Mouse (Mus musculus) spleen, postnatal 36 days (tissue): ENCODE results near the gene Mbnl2.

Experiments
- DNase-seq, 2 experiments: peaks; one replicate each; pipeline ENCODE4 v3.0.0; 2022; ENCODE audit warnings: low spot score in 2 of 2, mixed read lengths in 1 of 2

Gene Mbnl2

DNA sequence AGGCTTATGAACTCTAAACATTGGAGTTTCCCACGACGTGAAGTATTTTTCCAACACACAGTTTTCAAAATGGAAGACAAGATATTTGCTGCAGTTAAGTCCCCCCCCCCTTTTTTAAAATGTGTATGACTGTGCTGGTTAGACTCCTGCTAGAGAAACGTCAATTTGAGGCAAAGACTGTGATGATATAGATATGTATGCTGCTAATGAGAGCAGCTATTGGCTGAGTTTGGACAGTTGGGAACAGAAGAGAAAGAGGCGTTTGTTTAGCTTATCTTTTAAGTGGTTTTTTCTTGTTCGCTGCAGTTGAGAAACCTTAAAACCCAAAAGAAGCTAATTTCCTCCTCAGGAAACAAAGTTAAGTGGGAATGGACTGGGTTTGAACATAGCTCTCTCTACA is 106.7 kb downstream of the Mbnl2 start:
- no peak for DNase-seq

DNA sequence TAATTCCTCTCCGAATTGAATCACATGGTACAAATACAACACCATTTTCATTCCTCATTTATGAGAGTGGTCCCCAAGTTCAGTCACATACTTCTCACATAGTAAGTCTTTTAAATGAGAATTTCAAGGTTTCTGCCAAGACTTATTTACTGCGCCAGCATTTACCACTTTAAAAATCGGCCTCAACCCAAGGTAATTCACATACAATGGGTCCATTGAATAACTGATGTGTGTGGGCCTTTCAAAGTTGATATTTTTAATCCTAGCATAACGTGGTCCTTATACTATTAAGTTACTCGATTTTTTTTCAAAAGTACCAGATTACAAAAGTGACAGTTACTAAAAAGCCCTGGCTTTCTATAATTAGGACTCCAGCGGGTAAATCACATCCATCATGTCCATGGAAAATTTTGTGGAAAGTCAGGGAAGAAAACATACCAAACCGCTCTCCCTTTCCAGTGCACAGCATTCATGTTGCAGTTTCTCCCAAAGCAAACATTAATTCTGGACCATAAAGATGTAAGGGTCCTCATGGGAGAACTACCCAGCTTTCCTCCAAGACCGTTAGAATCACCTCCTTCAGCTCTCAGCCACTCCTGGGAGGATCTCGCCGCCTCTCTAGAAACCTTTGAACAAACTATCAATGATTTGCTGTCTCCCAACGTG is 107.8 kb downstream of the Mbnl2 start:
- no peak for DNase-seq

DNA sequence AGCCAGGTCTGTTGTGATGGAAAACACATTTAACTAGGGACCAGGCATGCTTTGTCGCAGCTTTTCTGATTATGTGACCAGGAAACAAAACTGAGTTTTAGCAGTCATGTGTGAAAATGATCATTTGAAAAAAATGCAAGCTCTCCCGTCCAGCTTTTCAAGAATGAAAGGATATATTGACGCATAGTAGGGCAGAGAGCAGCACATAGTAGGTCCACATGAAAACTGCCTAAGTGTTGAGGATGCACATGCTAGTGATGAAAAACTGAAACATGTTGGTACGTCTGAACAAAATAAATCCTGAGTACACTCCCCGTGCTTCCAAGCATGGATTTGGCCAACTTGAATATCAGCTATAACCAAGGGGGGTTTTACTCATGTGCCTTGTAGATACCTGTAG is 109.1 kb downstream of the Mbnl2 start:
- DNase-seq = no peak

DNA sequence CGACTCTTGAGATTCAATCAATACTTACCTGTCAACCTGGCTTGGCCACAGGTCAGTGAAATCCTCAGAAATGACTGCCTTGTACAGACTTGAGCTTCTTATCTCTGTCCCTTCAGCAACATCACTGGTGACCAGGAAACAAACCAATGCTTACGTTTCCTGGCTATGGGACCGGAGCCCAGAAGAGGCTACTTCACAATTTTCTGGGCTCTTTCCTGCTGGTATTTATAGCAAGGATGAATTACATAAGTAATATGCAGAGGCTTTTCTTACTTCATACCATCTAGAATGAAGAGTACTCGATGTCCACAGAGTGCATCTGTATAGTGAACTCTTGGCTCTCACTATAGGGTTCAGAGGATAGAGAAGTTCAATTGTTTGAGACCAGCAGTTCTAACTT is 111.8 kb downstream of the Mbnl2 start:
- no peak for DNase-seq

DNA sequence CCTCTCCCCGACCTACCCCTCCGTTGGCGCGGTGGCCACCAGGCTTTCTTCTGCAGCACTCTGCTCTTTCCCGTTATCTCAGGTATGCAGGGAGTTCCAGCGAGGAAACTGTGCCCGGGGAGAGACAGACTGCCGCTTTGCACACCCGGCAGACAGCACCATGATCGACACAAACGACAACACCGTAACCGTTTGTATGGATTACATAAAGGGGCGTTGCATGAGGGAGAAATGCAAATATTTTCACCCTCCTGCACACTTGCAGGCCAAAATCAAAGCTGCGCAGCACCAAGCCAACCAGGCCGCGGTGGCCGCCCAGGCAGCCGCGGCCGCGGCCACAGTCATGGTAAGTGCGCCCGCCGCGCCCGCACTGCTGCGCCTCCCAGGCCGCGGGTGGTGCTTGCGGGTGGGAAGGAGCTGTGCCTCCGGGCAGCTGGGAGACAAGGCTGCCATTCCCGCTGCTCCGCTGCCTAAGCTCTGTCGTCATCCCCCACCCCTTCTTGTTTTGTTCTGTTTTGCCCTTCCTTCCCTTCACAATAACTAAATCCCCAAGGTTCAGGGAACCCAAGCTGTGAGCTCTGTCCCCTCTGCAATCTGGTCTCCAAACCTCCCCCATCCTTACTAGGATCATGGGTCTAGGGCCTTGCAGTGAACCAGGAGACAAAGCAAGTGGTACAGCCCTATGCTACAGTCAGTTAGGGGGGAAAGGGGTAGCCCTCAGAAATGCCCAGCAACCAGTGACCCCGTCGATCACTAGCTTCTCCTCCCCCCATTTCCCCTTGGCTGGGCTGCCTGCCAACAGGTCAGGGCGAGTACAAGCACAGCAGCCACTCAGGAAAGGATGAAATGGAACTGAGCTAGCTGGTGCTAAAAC is 113.6 kb downstream of the Mbnl2 start:
- no peak for DNase-seq

DNA sequence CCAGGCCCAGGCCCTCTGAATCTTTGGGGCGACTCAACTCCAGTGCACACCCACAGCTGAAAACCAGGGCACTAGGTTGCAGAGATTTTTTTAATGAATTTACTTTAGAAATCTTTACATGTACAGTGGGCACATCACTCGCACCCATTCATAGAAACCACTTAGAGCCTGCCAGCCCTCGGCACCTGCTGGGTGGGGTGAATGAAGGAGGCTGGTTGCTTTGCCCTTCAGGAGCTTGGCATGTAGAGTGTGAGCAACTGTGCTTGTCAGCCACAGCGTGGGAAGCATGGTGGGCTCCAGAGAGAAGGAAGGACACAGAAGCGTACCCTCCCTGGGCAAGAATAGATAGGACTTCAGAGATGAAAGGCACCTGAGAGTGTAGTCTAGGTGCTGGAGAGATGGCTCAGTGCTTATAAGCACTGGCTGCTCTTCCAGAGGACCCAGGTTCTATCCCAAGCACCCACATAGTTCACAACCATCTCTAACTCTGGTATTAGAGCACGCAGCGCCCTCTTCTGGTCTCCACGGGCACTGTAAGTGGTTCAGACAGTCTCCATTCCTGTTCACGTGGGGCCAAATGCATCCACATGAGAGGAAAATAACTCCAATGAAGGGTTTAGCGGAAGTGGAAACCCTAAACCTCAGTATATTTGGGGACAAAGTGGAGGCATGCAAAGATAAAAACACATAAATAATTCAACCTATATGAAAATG is 114.9 kb downstream of the Mbnl2 start:
- no peak for DNase-seq

DNA sequence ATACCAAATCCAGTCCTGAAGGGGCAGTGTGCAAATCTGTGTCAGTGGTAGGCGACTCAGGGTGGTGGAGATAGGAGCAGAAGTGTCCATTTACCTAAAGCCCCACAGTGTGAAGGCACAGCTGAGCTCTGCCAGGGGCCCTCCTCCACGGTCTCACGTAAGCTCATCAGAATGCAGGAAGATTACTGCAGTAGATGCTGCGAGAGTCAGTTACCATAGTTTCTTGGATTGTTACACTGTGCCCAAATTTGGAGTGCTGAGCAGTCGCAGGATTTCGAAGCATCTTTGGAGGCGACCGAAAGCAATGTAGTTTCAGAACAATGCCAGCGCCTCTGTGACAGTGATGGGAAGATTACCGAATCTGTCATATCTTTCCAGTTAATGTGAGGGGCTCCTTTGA is 116.2 kb downstream of the Mbnl2 start:
- DNase-seq = no peak

DNA sequence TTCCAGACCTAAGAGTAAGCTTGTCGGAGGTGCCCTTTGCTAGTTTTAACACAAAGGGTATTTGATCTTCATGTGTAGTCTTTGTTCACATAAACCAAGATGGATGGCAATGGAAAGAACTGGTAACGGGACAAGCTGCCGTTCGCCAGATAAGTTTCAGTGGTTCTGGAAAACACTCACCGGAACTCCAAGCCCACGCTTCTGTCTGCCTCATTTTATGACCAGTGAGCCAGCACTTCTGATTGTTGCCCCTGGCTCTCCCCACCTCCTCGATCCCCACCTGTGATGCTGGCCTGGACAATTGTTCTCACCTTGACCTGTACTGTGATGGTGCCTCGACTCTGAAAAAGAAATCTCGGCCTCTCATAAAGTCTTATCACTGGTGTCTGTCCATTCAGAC is 117.0 kb downstream of the Mbnl2 start:
- no peak for DNase-seq

DNA sequence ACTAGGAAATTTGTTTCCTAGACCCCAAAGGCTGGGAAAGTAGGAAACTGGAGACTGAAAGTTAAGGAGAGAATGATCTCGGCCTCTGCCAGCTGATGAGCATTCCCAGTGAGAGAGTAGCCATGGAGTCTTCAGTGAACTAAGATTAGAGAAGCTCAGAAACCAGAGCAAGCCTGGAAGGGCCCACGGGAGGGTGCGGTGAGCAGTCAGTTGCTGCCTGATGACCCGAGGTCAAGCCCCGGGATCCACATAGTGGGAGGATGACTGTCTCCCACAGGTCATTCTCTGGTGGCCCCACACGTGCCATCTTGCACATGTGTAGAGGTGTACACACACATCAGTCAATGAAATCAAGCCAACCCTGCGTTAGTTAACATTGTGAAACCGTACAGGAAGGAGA is 118.0 kb downstream of the Mbnl2 start:
- no peak for DNase-seq

DNA sequence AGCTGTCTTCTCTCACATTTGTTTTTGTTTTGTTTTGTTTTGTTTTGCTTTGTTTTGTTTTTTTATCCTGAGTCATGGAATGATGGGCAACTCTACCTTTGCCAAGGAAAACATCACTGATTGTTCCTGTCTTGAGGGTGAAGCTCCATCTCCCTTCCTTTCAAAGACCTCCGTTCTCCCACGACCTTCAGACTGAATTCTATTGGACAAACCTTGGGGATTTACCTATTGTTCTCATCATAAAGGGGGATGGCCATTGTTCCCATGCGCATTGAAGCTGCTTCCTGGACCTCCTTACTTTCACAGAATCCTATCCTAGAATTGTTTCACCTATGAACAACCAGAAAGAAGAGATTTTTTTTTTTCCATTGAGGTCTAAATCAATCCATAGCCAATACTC is 118.7 kb downstream of the Mbnl2 start:
- DNase-seq = no peak

DNA sequence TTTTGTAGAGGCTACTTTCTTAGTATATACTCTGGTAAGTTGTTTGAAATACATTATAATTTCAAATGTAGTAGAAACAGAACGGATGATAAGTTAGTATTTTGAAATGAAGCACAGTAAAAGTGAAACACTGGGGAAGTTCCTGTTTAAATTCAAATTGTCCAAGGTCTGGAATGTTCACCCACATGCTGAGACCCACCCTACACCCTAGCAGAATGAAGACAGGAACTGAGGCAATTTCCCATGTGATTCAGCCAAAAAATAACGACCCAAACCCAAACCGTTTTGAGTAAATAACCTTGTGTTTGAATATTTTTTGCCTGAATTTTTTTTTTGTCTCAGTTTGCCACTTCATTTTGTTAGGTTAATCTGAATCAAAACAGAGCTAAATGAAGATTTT is 119.4 kb downstream of the Mbnl2 start:
- no peak for DNase-seq

DNA sequence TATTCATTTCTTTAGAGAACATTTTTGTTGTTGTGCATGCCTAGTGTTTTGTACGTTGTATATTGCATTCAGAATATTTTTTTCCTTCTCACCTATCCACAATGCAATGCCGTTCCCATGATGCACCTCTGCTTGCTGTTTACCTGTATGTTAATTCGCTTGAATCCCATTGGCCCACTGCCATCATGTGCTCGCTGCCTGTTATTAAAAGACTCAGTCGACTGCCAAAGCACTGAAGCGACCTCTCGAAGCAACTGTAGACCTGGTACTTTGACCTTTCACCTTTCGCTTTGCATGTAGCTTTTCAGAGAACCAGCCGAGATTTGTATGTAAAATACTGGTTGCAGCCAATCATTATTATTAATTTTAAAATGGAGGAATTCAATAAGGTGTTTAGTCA is 120.0 kb downstream of the Mbnl2 start:
- no peak for DNase-seq

DNA sequence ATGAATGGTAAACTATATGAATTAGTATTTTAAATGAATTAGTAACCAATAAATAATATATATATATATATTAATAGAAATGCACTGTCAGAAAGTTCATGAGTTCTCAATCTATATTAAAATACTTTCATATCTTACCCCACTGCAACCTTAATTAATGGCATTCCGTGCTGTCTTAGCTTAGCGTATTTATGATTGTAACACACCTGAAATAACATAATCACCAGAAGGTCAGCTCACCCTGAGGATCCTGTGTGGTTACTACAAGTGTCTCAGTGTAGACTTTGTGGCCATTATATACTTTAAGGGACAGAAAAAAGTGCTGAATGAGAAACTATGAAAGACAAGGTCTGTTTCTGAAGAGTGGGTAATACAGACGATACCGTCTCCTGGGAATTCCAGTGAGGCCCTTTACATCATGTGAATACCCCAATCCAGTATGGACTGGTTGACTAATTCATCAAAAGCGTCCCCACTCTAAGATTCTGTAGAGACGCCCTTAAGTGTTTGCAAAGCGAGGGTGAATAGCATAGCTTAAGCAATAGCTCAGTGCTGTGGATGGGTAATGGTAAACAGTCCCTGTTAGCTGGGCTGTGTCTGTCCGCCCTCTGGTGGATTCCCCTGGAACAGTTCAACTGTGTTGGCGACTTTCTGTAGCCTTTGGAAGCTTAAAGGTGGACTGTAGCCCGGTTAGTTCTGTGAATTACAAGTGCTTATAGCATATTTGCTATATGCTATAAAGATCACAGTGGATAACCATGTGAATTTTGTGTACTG is 122.6 kb downstream of the Mbnl2 start:
- peak; percentile 48 to 54 for DNase-seq

DNA sequence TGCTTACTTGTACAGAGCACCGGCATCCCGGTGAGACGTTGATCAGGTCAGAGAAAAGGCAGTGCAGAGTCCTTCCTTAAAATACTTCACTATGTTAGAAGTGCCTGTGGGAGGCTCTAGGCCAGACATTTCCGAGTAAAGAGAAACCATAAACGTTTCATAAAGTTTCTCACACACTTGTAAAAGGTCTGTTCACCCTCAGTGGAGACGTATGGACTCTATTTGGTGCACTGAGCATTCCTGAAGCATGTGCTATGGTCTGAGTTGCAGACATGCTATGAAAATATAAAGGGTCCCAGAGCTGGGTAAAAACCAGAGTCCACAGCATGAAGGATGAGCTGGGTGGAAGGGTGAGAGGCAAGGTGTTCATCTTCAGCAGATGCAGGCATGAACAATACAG is 124.1 kb downstream of the Mbnl2 start:
- no peak for DNase-seq

DNA sequence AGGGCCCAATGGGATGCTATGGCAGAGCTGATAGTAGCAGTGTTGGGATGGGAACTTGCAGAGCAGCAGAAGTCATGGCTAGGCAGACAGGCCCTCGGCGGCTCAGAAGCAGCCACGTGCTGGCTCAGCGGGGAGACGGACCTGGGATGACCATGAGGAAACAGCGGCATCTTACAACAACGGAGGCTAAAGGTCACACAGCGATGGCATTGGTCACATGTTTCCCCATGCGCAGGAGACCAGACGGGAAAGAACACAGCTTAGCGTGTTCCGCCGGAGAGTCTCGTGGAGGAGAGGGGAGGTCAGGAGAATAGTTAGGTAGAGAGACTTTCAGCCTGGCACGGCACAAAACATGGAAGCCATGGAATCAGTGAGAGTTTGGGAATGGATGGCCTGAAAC is 125.7 kb downstream of the Mbnl2 start:
- no peak for DNase-seq

DNA sequence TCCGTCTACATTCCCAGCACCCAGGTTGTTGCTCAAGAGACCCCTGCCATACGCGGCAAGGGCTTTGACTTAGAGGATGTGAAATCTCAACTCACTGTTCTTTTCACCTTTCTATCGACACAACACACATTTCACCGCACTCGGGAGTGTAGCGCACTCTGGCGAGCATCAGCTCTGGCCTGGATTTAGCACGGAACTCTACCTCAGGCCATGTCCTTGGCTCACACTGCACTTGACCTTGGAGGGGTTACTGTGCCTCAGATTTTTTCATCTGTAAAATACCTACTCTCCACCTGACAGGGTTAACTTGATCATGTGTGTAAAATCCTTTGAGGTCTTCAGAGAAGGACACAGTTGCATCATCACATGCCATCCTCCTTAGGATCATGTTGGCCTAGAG is 127.2 kb downstream of the Mbnl2 start:
- no peak for DNase-seq

DNA sequence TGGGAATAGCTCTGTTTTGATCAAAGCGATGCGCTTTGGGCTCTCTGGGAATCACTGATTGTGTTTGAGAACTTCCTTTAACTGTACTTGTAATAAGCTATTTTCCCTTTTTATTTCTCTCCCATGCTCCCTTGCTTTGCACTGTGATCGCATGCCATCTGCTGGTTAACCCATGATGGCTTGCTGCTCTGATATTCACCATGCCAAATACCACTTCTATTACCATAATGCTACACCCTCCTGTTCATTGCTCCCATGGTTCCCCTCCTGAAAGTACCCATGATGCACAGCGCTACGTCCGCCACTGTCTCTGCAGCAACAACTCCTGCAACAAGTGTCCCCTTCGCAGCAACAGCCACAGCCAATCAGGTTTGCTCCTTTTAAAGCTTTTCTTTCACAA is 128.9 kb downstream of the Mbnl2 start:
- no peak for DNase-seq

DNA sequence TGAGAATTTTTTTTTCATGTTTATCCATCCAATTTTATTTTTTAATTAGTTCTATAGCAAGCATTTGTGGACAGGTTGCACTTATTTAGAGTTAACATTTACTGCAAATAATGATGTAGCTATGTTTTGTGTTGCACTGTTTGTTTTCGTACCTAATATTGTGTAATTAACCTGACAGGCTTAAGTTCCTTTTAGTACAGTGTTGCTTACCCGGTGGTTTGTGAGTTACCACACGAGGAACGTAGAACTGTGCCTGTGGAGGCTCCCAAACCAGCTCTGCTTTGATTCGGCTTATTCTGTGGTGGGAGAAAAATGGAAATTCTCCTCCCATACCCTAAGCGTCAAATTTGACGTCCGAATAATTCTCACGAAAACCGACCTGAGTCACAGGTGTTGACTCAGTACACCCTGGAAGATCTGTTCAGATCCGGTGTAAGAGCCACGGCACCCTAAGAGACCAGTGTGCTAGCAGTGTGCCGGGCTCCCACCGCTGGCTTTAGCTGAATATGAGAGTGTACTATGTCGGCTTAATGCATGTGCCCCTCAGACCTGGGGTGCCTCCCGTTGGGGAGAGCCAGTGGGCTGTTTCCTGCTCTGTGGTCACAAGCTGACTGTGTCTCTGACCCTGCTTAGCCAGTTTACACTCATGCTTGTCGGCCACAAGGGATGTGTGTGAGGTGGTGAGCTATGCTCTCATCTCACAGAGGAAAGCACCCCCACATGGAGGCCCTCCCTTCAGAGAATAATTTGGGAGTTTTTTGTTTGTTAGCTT is 129.5 kb downstream of the Mbnl2 start:
- DNase-seq = peak; percentile 29 to 31

DNA sequence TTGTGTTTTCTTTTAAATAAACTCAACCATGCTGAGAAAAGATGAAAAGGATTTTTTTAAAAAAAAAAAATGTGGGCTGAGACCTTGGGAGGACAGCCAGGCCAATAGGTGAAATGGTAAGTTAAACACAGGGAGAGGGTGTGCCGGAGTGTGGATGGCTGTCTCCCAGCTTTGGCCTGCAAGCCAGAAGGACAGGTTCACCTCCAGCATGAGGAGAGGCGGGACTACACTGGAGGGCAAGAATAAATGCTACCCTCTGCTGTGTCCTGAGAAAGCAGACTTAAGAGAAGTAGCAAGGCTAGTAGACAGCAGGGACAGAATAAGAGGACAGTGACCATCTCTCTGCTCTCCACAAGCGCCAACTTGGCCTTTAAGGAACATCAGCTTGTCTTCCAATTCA is 130.1 kb downstream of the Mbnl2 start:
- DNase-seq = no peak

DNA sequence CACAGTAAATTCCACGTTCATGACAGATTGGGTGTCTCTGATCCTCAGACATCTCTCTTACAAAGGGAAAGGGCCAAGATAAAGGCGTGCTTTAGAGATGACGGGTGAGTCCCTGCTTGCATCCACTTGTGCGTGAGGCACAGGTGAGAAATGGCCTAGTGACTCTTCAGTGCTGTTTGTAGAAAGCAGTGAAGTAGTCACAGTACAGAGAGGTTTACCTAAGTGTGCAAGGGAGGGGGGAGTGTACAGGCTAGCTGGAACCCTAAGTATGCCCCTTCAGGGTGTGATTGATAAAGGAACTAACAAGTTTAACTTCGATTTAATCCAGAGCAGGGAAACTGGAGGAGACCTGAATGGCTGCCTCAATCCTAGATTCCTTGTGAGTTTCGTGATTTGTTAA is 130.8 kb downstream of the Mbnl2 start:
- DNase-seq = no peak

DNA sequence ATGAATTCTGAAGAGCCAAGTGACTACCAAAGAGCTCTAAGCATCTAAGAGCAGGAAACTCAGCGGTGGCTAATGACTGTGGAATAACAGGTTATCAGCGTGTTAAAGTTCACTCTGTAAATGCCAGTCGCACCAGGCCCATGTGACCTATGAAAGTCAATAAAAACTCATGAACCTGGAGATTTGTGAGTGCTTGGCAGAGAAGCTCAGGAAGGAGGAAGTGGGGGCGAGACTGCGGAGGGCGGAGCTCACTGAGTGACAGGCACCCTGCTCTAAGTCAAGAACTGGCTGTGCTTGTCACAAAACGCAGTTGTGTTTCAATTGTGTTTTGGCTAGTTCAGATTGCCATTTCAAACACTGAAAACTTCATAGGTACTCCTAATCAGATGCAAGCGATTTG is 131.4 kb downstream of the Mbnl2 start:
- peak; percentile 57 to 59 for DNase-seq
